Mouse (Mus musculus) liver, embryonic 15.5 days (tissue): Measurements from ENCODE around the gene Olfr763. TPM values are rescaled to one million over a fixed set of nuclear protein-coding genes. Genes with fewer than 3 reads are reported as not detected.
"Not testable (repeated sequence)": the region's sequence is repeated elsewhere in the genome, so short reads cannot be mapped to it uniquely, and the experiment has no call there.

Experiments
- ATAC-seq: fragments of 200-750 bp; cut with Nextera tagmentation; 2 replicates; pipeline ENCODE4 v1.8.0; 2017; ENCODE audit warnings: moderate number of reproducible peaks, mild to moderate bottlenecking, moderate library complexity; ENCODE audit not compliant: insufficient read depth
- H3K27ac ChIP-seq: fragments of 300-500 bp; sonication (generic); replicated peaks from 2 replicates; pipeline ENCODE4 v1.5.1; 2015; ENCODE audit warnings: mild to moderate bottlenecking, inconsistent platforms
- H3K27me3 ChIP-seq: fragments of 300-500 bp; sonication (generic); 2 replicates; pipeline ENCODE4 v1.6.1; 2015; ENCODE audit warnings: mild to moderate bottlenecking, inconsistent platforms
- H3K36me3 ChIP-seq: fragments of 300-500 bp; sonication (generic); replicated peaks from 2 replicates; pipeline ENCODE4 v1.6.1; 2015; ENCODE audit warnings: moderate library complexity, mild to moderate bottlenecking, inconsistent platforms
- H3K4me1 ChIP-seq: fragments of 300-500 bp; sonication (generic); replicated peaks from 2 replicates; pipeline ENCODE4 v1.6.1; 2015; ENCODE audit warnings: inconsistent platforms
- H3K4me2 ChIP-seq: fragments of 300-500 bp; sonication (generic); 2 replicates; pipeline ENCODE4 v1.6.1; 2015; ENCODE audit warnings: moderate library complexity, mild to moderate bottlenecking, inconsistent platforms
- H3K4me3 ChIP-seq: fragments of 300-500 bp; sonication (generic); replicated peaks from 2 replicates; pipeline ENCODE4 v1.5.1; 2015; ENCODE audit warnings: mild to moderate bottlenecking, inconsistent platforms
- H3K9ac ChIP-seq: fragments of 300-500 bp; sonication (generic); 2 replicates; pipeline ENCODE4 v1.6.1; 2015; ENCODE audit warnings: moderate library complexity, mild to moderate bottlenecking, inconsistent platforms
- H3K9me3 ChIP-seq: fragments of 300-500 bp; sonication (generic); replicated peaks from 2 replicates; pipeline ENCODE4 v1.6.1; 2016; ENCODE audit warnings: inconsistent platforms
- polyA plus RNA-seq: library from polyadenylated mRNA; unstranded; fragments of >200 nt; fragmentation: Nextera tagmentation; extraction: Ambion mirVana; gene quantifications from 2 replicates; pipeline ENCODE4 v1.2.1, GENCODE M21; 2015

Gene Olfr763
- polyA plus RNA-seq, 1 experiment from 2014 or later = not detected

DNA sequence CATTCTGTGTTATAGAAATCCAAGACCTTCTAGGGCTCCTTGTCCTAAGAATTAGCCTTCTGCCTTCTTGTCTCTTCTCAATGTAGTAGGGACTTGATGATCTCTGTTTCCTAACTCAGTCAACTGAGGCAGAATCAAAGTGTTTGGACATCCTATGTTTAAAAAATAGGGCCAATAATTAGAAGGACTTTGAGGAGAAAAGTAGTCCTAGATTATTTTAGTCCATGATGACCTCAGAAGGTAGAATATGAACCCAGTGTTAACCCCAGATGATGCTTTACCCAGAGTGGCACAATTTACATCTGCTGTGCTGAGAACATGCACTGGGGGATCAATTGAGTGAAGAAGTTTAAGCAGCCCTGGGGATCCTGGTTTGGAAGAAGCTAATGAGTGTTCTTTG, 39.3 kb downstream of the Olfr763 start, which contains the start of gene Olfr765:
Olfr765 (minus strand) TSS at position 101 of the 400 bp plus-strand sequence.
- not testable (repeated sequence) for H3K27me3 ChIP-seq, ATAC-seq, H3K4me2 ChIP-seq

More for the DNA sequence above, 39.3 kb downstream of the Olfr763 start, which contains the start of gene Olfr765:
- H3K36me3 ChIP-seq, H3K27ac ChIP-seq, H3K9ac ChIP-seq, H3K9me3 ChIP-seq, H3K4me3 ChIP-seq, H3K4me1 ChIP-seq: not testable (repeated sequence)

Other genes starting within 250 kb of the Olfr763 start
- gene Mmp19, start 219.9 kb upstream of the Olfr763 start, polyA plus RNA-seq = 10.5 and 11.3 TPM in 2 replicates
- 18.3 and 21.1 TPM in 2 replicates for gene Dnajc14, start 206.7 kb upstream of the Olfr763 start, polyA plus RNA-seq
- 2.1 and 2.9 TPM in 2 replicates for gene Tmem198b, start 206.4 kb upstream of the Olfr763 start, polyA plus RNA-seq
- 89.5 and 99.7 TPM in 2 replicates for gene Sarnp, start 193.5 kb upstream of the Olfr763 start, polyA plus RNA-seq
- 73.9 and 75.5 TPM in 2 replicates for gene Ormdl2, start 189.1 kb upstream of the Olfr763 start, polyA plus RNA-seq
- gene Gdf11, start 119.1 kb upstream of the Olfr763 start, polyA plus RNA-seq = 0.26 and 0.31 TPM in 2 replicates
- gene Cd63, start 109.8 kb upstream of the Olfr763 start, polyA plus RNA-seq = 102 and 113 TPM in 2 replicates
- gene Rdh5, start 87.9 kb upstream of the Olfr763 start, polyA plus RNA-seq = 18.4 and 24.3 TPM in 2 replicates
- gene Bloc1s1, start 86.8 kb upstream of the Olfr763 start, polyA plus RNA-seq = 93.9 and 96.1 TPM in 2 replicates
- 0.81 and 1.1 TPM in 2 replicates for gene Itga7, start 77.0 kb upstream of the Olfr763 start, polyA plus RNA-seq
- gene Mettl7b, start 49.8 kb upstream of the Olfr763 start, polyA plus RNA-seq = not detected in 2 replicates
- gene Olfr9, start 21.4 kb upstream of the Olfr763 start, polyA plus RNA-seq = not detected in 2 replicates
- not detected in 2 replicates for gene Olfr764-ps1, start 29.1 kb downstream of the Olfr763 start, polyA plus RNA-seq
- gene Olfr765, start 39.2 kb downstream of the Olfr763 start, polyA plus RNA-seq = not detected in 2 replicates
- not detected in 2 replicates for gene Olfr766-ps1, start 58.2 kb downstream of the Olfr763 start, polyA plus RNA-seq
- not detected in 2 replicates for gene Olfr767, start 72.1 kb downstream of the Olfr763 start, polyA plus RNA-seq
- not detected in 2 replicates for gene Olfr768, start 88.6 kb downstream of the Olfr763 start, polyA plus RNA-seq
- not detected in 2 replicates for gene Olfr769, start 107.1 kb downstream of the Olfr763 start, polyA plus RNA-seq
- not detected in 2 replicates for gene Olfr770, start 128.2 kb downstream of the Olfr763 start, polyA plus RNA-seq
- not detected in 2 replicates for gene Olfr771, start 154.0 kb downstream of the Olfr763 start, polyA plus RNA-seq
- gene Olfr772, start 167.1 kb downstream of the Olfr763 start, polyA plus RNA-seq = not detected in 2 replicates
- gene Olfr773, start 176.6 kb downstream of the Olfr763 start, polyA plus RNA-seq = not detected in 2 replicates
- not detected in 2 replicates for gene Olfr774, start 225.4 kb downstream of the Olfr763 start, polyA plus RNA-seq
- not detected in 2 replicates for gene Olfr775, start 237.6 kb downstream of the Olfr763 start, polyA plus RNA-seq
- not detected in 2 replicates for gene Olfr776, start 248.3 kb downstream of the Olfr763 start, polyA plus RNA-seq